Comparison of ENCODE assay signal across 11 mouse cellular contexts in the genomic region with DNA sequence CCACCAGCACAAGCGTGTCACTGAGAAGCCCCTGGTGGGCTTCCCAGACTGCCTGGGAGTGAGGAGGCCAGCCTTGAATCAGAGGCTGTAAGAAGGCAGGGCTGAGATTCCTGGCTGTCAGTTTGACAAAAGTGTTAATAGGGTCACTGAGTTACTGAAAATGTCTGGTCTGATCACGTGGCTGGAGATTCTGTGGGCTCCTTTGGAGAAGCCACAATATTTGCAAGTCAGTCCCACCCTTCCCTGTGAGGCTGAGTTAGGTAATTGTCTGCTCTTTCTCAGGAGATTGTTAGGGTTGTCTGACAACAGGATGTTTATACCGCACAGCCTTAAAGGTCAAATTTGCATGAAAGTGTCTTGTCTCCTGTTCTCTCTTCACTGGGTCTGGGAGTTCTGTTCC. TPM values are rescaled to one million over a fixed set of nuclear protein-coding genes. Genes with fewer than 3 reads are reported as not detected.
DNase-seq lines count a peak whose midpoint lies in the region; ATAC-seq and TF ChIP-seq lines count a peak whose summit lies in the region.
"Had no signal": no experiment of that assay in that cellular context is flagged by ENCODE, and none has a peak within 500 bp of the region (broad histone marks: within the 10 kb centered on the region; RNA-seq: fewer than 3 reads in every experiment).

No protein-coding gene starts in this region.

- TF ChIP-seq POLR2A in lung, adult 2 months (IDR thresholded peaks at IDR 0.05; ENCODE audit: borderline replicate concordance, extremely low read depth, low read depth, low read length): no peak

- H3K27ac ChIP-seq in gastrocnemius, adult 2 months: peak overlapping the region; percentile 9
- H3K27ac ChIP-seq: liver, embryonic 15.5 days had no signal

- no peak overlapping the region for H3K4me3 ChIP-seq in gastrocnemius, adult 2 months
- no peak overlapping the region for H3K4me3 ChIP-seq in lung, adult 2 months (replicated peaks; ENCODE audit: extremely low read depth, low read depth, low read length)
- H3K4me3 ChIP-seq: liver, embryonic 15.5 days had no signal

- TF ChIP-seq CTCF in gastrocnemius, adult 2 months (IDR thresholded peaks at IDR 0.05): no peak
- TF ChIP-seq CTCF in lung, adult 2 months (IDR thresholded peaks at IDR 0.05; ENCODE audit: insufficient read depth, low read length): no peak

- ATAC-seq in neutrophil, adult 5-6 weeks (ENCODE audit: extremely low read depth, insufficient number of reproducible peaks, low FRiP score, poor library complexity, severe bottlenecking): peak; percentile 42
- ATAC-seq: forebrain, embryonic 16.5 days had no signal

- no peak for DNase-seq in gastrocnemius, adult 2 months
- DNase-seq in gastrocnemius, adult 18-20 months (ENCODE audit: low spot score): no peak
- DNase-seq in lung, postnatal 10 days: peak; percentile 34
- no peak for DNase-seq in lung, adult 2 months
- DNase-seq in R1 (ENCODE audit: low read depth, low spot score): peak; percentile 98
- DNase-seq in adrenal gland, adult 18-20 months (ENCODE audit: low spot score in 2 of 2): no peak
- no peak for DNase-seq in urinary bladder, postnatal 10 days (ENCODE audit: low spot score)
- DNase-seq: spleen, adult 18-20 months had no signal

- WGBS in lung, adult 2 months: 41% methylated on average over 3 of the region's 3 CpGs

- H3K4me1 ChIP-seq in lung, adult 2 months (ENCODE audit: control insufficient read depth, insufficient read depth, low read length): peaks cover 28% of the 10 kb centered on the region

- intact Hi-C loops in gastrocnemius, adult 2 months (cut with DNase I): no loop called here

RNA-seq across cellular contexts. Expression of gene Ppp2r5c, which starts 57.9 kb away (rescaled TPM):
- 10 to 100 TPM; 57.9 to 80.9 TPM for total RNA-seq in gastrocnemius, adult 2 months (2021)
- 10 to 100 TPM; 66.5 to 75.7 TPM for total RNA-seq in gastrocnemius, adult 18-20 months (2021)
- 30.4 and 45.1 TPM in 2 replicates for polyA plus RNA-seq in lung, adult 2 months (2012; rRNA removed)
- total RNA-seq in neutrophil, adult 5-6 weeks (2017): 223 and 243 TPM in 2 replicates
- total RNA-seq in adrenal gland, adult 18-20 months (2021): 100 to 1,000 TPM in 1 of 2 experiments, 10 to 100 TPM in 1; 97.8 to 113 TPM

Comparison
In these comparisons a context has a peak if more than half of its experiments do, and no peak if none do; other contexts are left out.
1. DNase-seq: peak in lung, postnatal 10 days (single experiment) and R1 (single experiment); none in gastrocnemius, adult 2 months (single experiment), gastrocnemius, adult 18-20 months (single experiment), lung, adult 2 months (single experiment), adrenal gland, adult 18-20 months (0 of 2) and urinary bladder, postnatal 10 days (single experiment).